Mouse (Mus musculus) erythroblast, embryonic 14.5 days (primary cell): ENCODE measurements around the gene Fndc10.

Experiments
- GATA1 ChIP-seq: IDR thresholded peaks from 2 replicates; pipeline ENCODE4 v1.6.1; 2012; ENCODE audit warnings: low read length, inconsistent platforms, mixed read lengths
- TAL1 ChIP-seq: IDR thresholded peaks from 3 replicates; pipeline ENCODE4 v1.6.1; 2012; ENCODE audit warnings: low read length, inconsistent platforms, mixed read lengths

GRCm38 (mm10) chr4:155694111-155694481 is at the start of gene Fndc10:
- no peak for TF ChIP-seq GATA1
- TF ChIP-seq TAL1: no peak
